Mouse (Mus musculus): ENCODE measurements around the gene Gnb1.

- no peak for TF ChIP-seq CTCF (IDR thresholded peaks at IDR 0.05)
- TF ChIP-seq EP300 (IDR thresholded peaks at IDR 0.05) = no peak
Measured at GRCm38 (mm10) chr4:155569818-155570217, 78.7 kb downstream of the Gnb1 start.

Measured in lung, postnatal 0 days (tissue).